Mouse (Mus musculus) heart, embryonic 10.5 days (tissue): ENCODE measurements around the gene Hmga1b. TPM values are rescaled to one million over a fixed set of nuclear protein-coding genes. Genes with fewer than 3 reads are reported as not detected.
"Not testable (repeated sequence)": the region's sequence is repeated elsewhere in the genome, so short reads cannot be mapped to it uniquely, and the experiment has no call there.

Experiments used
- DNase-seq: peaks from one replicate; pipeline ENCODE4 v3.0.0-alpha.2; 2017; ENCODE audit warnings: low spot score
- H3K27ac ChIP-seq: fragments of 300-500 bp; sonication (generic); 2 replicates; pipeline ENCODE4 v1.5.1; 2016; ENCODE audit warnings: mild to moderate bottlenecking
- H3K27me3 ChIP-seq: fragments of 300-500 bp; sonication (generic); 2 replicates; pipeline ENCODE4 v1.6.1; 2016; ENCODE audit warnings: mild to moderate bottlenecking; ENCODE audit not compliant: poor library complexity, insufficient read depth, severe bottlenecking
- H3K36me3 ChIP-seq: fragments of 300-500 bp; sonication (generic); 2 replicates; pipeline ENCODE4 v1.6.1; 2016; ENCODE audit warnings: mild to moderate bottlenecking, moderate library complexity
- H3K4me1 ChIP-seq: fragments of 300-500 bp; sonication (generic); 2 replicates; pipeline ENCODE4 v1.6.1; 2016; ENCODE audit warnings: mild to moderate bottlenecking
- H3K4me3 ChIP-seq: fragments of 300-500 bp; sonication (generic); 2 replicates; pipeline ENCODE4 v1.5.1; 2016; ENCODE audit warnings: mild to moderate bottlenecking, moderate library complexity
- H3K9me3 ChIP-seq: fragments of 300-500 bp; sonication (generic); 2 replicates; pipeline ENCODE4 v1.6.1; 2016; ENCODE audit warnings: mild to moderate bottlenecking, moderate library complexity
- WGBS: fragments of 180-500 bp; shearing (Covaris S2); methylation state at CpG from one replicate; pipeline ENCODE4 v1.1.7; 2016; 5-methylcytosine and 5-hydroxymethylcytosine counted together
- polyA plus RNA-seq: library from polyadenylated mRNA; unstranded; fragments of >200 nt; fragmentation: Nextera tagmentation; extraction: Ambion mirVana; gene quantifications from 2 replicates; pipeline ENCODE4 v1.2.1, GENCODE M21; 2016

Hmga1b gene
- polyA plus RNA-seq, 1 experiment from 2014 or later = 7.7 TPM

DNA sequence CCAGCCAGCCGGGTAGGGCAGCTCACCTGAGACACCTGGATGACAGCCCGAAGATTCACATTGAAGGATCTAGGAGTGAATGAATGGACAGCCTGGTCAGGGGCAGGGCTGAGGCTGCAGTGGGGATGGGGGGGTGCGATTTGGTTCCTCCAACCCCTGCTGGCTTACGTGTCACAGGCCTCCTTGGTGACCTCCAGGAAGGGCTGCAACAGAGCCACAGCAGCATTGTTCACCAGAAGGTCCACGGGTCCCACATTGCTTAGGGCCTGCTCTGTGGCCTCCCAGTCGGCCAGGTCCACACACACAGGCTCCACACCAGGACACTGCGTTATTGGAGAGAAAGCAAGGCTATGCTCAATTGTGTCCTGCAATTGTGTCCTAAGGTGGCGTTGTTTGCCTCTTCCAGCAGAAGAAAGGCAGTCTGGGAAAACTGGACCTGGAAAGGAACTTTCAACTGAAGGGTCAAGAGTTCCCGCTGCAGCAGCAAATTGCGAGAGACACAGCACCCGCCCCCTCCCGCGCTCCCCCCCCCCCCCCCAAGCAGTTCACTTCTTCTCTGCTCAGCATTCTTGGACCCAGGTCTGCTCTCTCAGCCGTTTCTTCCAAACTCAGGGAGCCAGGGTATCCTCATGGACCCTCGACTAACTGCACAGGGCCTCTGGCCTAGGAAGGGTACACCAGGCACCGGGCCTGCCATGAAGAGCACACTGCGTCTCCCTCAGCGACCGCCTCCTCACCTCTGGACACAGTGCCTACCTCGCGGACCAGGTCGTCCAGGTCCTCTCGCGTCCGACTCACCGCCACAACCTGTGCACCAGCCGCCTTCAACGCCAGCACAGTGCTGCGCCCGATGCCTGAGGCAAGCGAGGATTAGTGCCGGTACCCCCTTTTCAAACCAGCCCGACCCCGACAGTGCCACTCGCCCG lies 36.1 kb upstream of the Hmga1b start:
- peaks cover 27% of the 10 kb centered on the region for H3K4me1 ChIP-seq
- H3K36me3 ChIP-seq = no peaks in the 10 kb centered on the region
- peaks cover 86% of the 10 kb centered on the region for H3K27me3 ChIP-seq
- 18% methylated on average over 36 of the region's 36 CpGs for WGBS
- DNase-seq = no peak
- H3K27ac ChIP-seq = peak overlapping the region; percentile 42; the same call in 1 of the 2 replicates
- H3K9me3 ChIP-seq = no peaks in the 10 kb centered on the region
- peak overlapping the region; percentile 75 for H3K4me3 ChIP-seq

DNA sequence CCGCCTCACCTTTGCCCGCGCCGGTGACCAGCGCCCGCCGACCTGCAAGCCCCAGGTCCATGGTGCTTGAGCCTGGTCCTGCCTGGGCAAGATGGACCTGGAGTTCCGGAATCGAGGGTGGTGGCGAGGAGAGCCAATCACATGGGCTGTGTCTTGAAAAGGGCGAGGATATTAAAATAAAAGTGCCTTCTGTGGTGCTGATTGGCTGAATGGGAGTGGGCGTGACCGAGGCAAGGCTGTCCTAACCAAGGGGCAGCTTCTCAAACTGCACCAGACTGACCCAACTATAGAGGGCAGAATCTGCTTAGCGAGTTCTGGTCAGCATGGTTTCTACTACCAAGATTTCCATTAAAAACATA lies 35.4 kb upstream of the Hmga1b start, which contains the start of gene Dcxr:
TSS of gene Dcxr (minus strand) at position 113 of the 359 bp plus-strand sequence.
- 2% methylated on average over 14 of the region's 14 CpGs for whole genome bisulfite sequencing
- DNase-seq = peak; percentile 96
- Histone ChIP-seq H3K4me3 (peak within 1 kb of the TSS; percentile 75), H3K9me3 (no peaks in the 10 kb centered on the region), H3K27ac (peak within 1 kb of the TSS; percentile 42; the same call in 1 of the 2 replicates), H3K36me3 (no peaks in the 10 kb centered on the region), H3K27me3 (peaks cover 84% of the 10 kb centered on the region), H3K4me1 (peaks cover 24% of the 10 kb centered on the region)

DNA sequence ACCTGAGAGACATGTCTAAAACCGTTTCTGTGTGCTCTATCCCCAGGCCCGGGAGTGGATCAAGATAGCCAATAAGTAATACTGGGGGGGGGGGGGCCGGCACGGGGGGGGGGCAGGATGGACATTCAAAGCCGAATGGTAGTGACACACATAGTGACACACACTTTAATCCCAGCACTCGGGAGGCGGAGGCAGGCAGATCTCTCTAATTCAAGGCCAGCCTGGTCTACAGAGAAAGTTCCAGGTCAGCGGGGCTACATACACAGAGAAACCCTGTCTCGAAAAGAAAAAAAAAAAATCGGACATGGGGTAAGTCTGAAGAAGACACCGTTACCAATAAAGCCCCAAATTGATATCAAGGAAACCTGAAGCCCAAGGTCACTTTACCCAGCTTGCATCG lies 35.0 kb upstream of the Hmga1b start:
- H3K4me3 ChIP-seq = peak overlapping the region; percentile 75; the same call in 1 of the 2 replicates
- no peak for DNase-seq
- WGBS = 55% methylated on average over 12 of the region's 12 CpGs

DNA sequence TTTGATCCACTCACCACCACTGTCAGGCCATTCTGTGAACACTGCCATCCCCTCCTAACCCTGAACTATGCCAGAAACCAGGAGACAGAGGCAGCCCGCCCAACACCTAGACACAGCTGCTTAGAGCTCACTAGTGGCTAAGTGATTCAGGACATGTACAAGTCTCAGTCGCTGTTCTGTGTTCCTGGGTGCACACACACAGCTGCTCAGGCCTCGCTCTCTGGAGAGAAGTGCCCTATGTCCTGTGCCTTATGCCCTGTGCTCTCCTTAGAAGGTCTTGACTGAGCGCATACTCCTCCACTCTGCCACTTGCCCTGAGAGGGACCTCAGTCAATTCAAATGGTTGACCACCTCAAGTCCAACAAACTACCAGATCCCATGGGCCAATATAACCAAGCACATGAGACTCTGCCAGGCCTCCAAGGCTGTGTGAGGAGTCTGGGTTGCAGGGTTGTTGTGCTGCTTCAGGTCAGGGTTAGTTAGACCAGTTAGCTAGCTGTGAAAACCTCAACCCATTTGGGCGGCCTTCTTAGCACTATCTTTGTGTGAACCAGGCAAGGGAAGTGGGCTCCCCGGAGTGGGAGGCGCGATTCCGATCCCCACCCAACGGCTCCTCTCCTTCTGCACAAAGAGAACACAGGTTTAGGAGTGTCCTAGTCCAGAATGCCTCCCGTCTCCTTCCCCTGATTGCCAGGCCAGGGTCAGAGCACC lies 33.9 kb upstream of the Hmga1b start:
- Histone ChIP-seq H3K4me3 (peak overlapping the region; percentile 31; the same call in 1 of the 2 replicates), H3K27ac (no peak overlapping the region), H3K27me3 (peaks cover 80% of the 10 kb centered on the region), H3K4me1 (peaks cover 22% of the 10 kb centered on the region), H3K36me3 (no peaks in the 10 kb centered on the region), H3K9me3 (no peaks in the 10 kb centered on the region)
- WGBS = 59% methylated on average over 11 of the region's 11 CpGs
- DNase-seq = no peak

More for the DNA sequence above, 35.0 kb upstream of the Hmga1b start:
- peaks cover 82% of the 10 kb centered on the region for H3K27me3 ChIP-seq
- H3K27ac ChIP-seq = no peak overlapping the region
- no peaks in the 10 kb centered on the region for H3K36me3 ChIP-seq
- peaks cover 22% of the 10 kb centered on the region for H3K4me1 ChIP-seq
- no peaks in the 10 kb centered on the region for H3K9me3 ChIP-seq

- not testable (repeated sequence) for H3K36me3 ChIP-seq, H3K9me3 ChIP-seq, H3K27ac ChIP-seq, DNase-seq
- H3K27me3 ChIP-seq = peaks cover 74% of the 10 kb centered on the region
- peaks cover 22% of the 10 kb centered on the region for H3K4me1 ChIP-seq
- H3K4me3 ChIP-seq = peak overlapping the region; percentile 31
- WGBS = under 1% methylated on average over 18 of the region's 21 CpGs
Measured at GRCm38 (mm10) chr11:120729432-120730050, 33.1 kb upstream of the Hmga1b start.

- no peak overlapping the region for H3K4me3 ChIP-seq
- 85% methylated on average over 10 of the region's 10 CpGs for WGBS
- H3K36me3 ChIP-seq = no peaks in the 10 kb centered on the region
- no peaks in the 10 kb centered on the region for H3K9me3 ChIP-seq
- H3K27me3 ChIP-seq = peaks cover 65% of the 10 kb centered on the region
- DNase-seq = no peak
- H3K4me1 ChIP-seq = peaks cover 22% of the 10 kb centered on the region
- no peak overlapping the region for H3K27ac ChIP-seq
Measured at GRCm38 (mm10) chr11:120730331-120730870, 32.2 kb upstream of the Hmga1b start.

- Histone ChIP-seq H3K27me3 (peaks cover 55% of the 10 kb centered on the region), H3K36me3 (no peaks in the 10 kb centered on the region), H3K27ac (no peak overlapping the region), H3K4me1 (peaks cover 18% of the 10 kb centered on the region), H3K4me3 (no peak overlapping the region), H3K9me3 (no peaks in the 10 kb centered on the region)
- no peak for DNase-seq
- WGBS = 93% methylated on average over 1 of the region's 1 CpGs
Measured at GRCm38 (mm10) chr11:120731395-120731794, 31.2 kb upstream of the Hmga1b start.

GRCm38 (mm10) chr11:120731858-120732680 lies 30.5 kb upstream of the Hmga1b start, which contains the start of gene Cbr2:
TSS of gene Cbr2 (minus strand) at chr11:120732114.
- DNase-seq = no peak
- peaks cover 52% of the 10 kb centered on the region for H3K27me3 ChIP-seq
- no peak within 1 kb of the TSS for H3K27ac ChIP-seq
- no peaks in the 10 kb centered on the region for H3K36me3 ChIP-seq
- no peaks in the 10 kb centered on the region for H3K9me3 ChIP-seq
- WGBS = 71% methylated on average over 12 of the region's 12 CpGs
- H3K4me3 ChIP-seq = no peak within 1 kb of the TSS
- H3K4me1 ChIP-seq = peaks cover 11% of the 10 kb centered on the region; the same call in 1 of the 2 replicates

DNA sequence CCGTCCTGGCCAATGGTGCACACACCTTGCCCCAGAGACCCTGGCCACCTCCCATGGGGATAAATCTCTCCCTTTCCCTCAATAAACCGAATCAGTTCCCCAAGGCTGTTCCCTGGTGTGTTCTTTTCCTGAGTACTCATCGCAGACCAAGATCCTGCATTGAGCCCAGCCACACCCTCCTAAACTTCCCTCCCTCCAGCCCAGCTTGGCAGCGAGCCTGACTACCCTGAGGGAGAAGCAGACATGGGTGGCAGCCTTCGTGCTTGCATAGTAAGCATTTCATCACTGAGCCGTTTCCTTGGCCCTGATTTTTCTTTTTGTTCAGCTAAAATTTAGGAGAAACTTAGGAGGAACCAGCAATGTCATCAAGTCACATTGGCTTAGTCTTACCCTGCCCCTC lies 29.1 kb upstream of the Hmga1b start:
- WGBS = 68% methylated on average over 6 of the region's 6 CpGs

GRCm38 (mm10) chr11:120736424-120736823 lies 26.2 kb upstream of the Hmga1b start:
- Histone ChIP-seq H3K27me3 (peaks cover 17% of the 10 kb centered on the region; the same call in 1 of the 2 replicates), H3K36me3 (no peaks in the 10 kb centered on the region), H3K4me3 (no peak overlapping the region), H3K9me3 (no peaks in the 10 kb centered on the region), H3K4me1 (0 out of 2 replicates have a peak, but pooled peaks cover 4% of the 10 kb centered on the region), H3K27ac (no peak overlapping the region)
- DNase-seq = no peak
- 62% methylated on average over 6 of the region's 6 CpGs for WGBS

More for the DNA sequence above, 29.1 kb upstream of the Hmga1b start:
- no peak for DNase-seq
- Histone ChIP-seq H3K9me3 (no peaks in the 10 kb centered on the region), H3K27me3 (peaks cover 42% of the 10 kb centered on the region), H3K4me1 (peaks cover 11% of the 10 kb centered on the region; the same call in 1 of the 2 replicates), H3K4me3 (no peak overlapping the region), H3K27ac (no peak overlapping the region), H3K36me3 (no peaks in the 10 kb centered on the region)

DNA sequence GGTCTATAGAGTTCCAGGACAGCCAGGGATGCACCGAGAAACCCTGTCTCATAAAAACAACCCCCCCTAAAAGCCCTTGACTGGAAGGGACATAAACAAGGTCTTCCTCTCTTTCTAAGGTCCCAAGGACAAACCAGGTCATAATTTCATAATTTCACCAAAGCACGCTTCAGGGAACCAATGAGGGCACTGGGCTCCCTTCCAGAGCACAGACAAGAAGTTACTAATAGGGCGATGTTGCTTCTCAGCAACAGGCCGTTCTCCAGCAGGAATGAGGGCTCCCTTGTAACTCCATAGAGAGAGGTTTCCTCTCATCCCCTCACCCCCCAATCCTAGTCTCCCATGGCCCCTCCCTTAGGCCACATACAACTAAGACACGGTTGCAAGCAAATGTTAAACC lies 21.6 kb upstream of the Hmga1b start:
- no peak overlapping the region for H3K27ac ChIP-seq
- no peaks in the 10 kb centered on the region for H3K9me3 ChIP-seq
- WGBS = 88% methylated on average over 5 of the region's 5 CpGs
- 0 out of 2 replicates have a peak, but pooled peaks cover 2% of the 10 kb centered on the region for H3K27me3 ChIP-seq
- no peak for DNase-seq
- no peak overlapping the region for H3K4me3 ChIP-seq
- H3K36me3 ChIP-seq = no peaks in the 10 kb centered on the region
- no peaks in the 10 kb centered on the region for H3K4me1 ChIP-seq
